Mouse (Mus musculus) lung, postnatal 0 days (tissue): ENCODE measurements at regions not wholly inside any gene's neighbourhood (a gene's known extent, or its start where the extent isn't known, plus 50 kb on each side); places are given as distances from the start of the nearest gene placed in this dataset.

Experiments used
- CTCF ChIP-seq: IDR thresholded peaks from 2 replicates; pipeline ENCODE4 v1.5.1; 2016; ENCODE audit warnings: antibody characterized with exemption, mild to moderate bottlenecking
- EP300 ChIP-seq: IDR thresholded peaks from 2 replicates; pipeline ENCODE4 v1.6.1; 2016; ENCODE audit warnings: antibody characterized with exemption, mild to moderate bottlenecking, control low read depth

GRCm38 (mm10) chr5:133479205-133479604 lies 620.3 kb upstream of the Castor2 start:
- TF ChIP-seq CTCF = no peak
- no peak for TF ChIP-seq EP300
